Mouse (Mus musculus): ENCODE data around the gene Gm21973.

The Gm21973 gene

GRCm38 (mm10) chr15:10400415-10400814, 75.2 kb downstream of the Gm21973 start:
- no peak for DNase-seq

GRCm38 (mm10) chr15:10409842-10410241, 84.7 kb downstream of the Gm21973 start:
- DNase-seq: no peak

- no peak for DNase-seq
Measured at GRCm38 (mm10) chr15:10410881-10411280, 85.7 kb downstream of the Gm21973 start.

- DNase-seq: no peak
Measured at GRCm38 (mm10) chr15:10413656-10414055, 88.5 kb downstream of the Gm21973 start.

- DNase-seq: no peak
Measured at GRCm38 (mm10) chr15:10421138-10421784, 96.1 kb downstream of the Gm21973 start.

- no peak for DNase-seq
Measured at GRCm38 (mm10) chr15:10421785-10422144, 96.6 kb downstream of the Gm21973 start.
